ENCODE assay signal across 7 mouse cellular contexts in genomic region chr5:143817116-143817930, GRCm38 (mm10). TPM values are rescaled to one million over a fixed set of nuclear protein-coding genes. Genes with fewer than 3 reads are reported as not detected.
DNase-seq lines count a peak whose midpoint lies in the region; ATAC-seq lines count a peak whose summit lies in the region.

TSS of gene Eif2ak1 (plus strand) at chr5:143817788.

- H3K27me3 ChIP-seq in embryonic facial prominence, embryonic 12.5 days, result no peaks in the 10 kb centered on the region
- H3K27me3 ChIP-seq in limb, embryonic 11.5 days (ENCODE audit: control insufficient read depth, insufficient read depth, low read length), result no peaks in the 10 kb centered on the region
- no peaks in the 10 kb centered on the region for H3K27me3 ChIP-seq in midbrain, embryonic 14.5 days (ENCODE audit: control insufficient read depth, insufficient read depth, low read length)

- H3K4me3 ChIP-seq in embryonic facial prominence, embryonic 12.5 days, result peak within 1 kb of the TSS; percentile 91
- peak within 1 kb of the TSS; percentile 86 for H3K4me3 ChIP-seq in limb, embryonic 11.5 days (ENCODE audit: low read depth, low read length)
- H3K4me3 ChIP-seq in midbrain, embryonic 14.5 days (replicated peaks; ENCODE audit: low read depth, low read length), result peak within 1 kb of the TSS; percentile 79

- H3K4me1 ChIP-seq in embryonic facial prominence, embryonic 12.5 days, result peaks cover 9% of the 10 kb centered on the region
- peaks cover 2% of the 10 kb centered on the region; the same call in 1 of the 2 replicates for H3K4me1 ChIP-seq in limb, embryonic 11.5 days (ENCODE audit: control insufficient read depth, insufficient read depth, low read length)
- peaks cover 11% of the 10 kb centered on the region for H3K4me1 ChIP-seq in midbrain, embryonic 14.5 days (ENCODE audit: control insufficient read depth, insufficient read depth, low read length)

- WGBS in embryonic facial prominence, embryonic 12.5 days, result under 1% methylated on average over 37 of the region's 37 CpGs
- WGBS in limb, embryonic 11.5 days, result under 1% methylated on average over 37 of the region's 37 CpGs
- WGBS in midbrain, embryonic 14.5 days, result under 1% methylated on average over 37 of the region's 37 CpGs

- peak within 1 kb of the TSS; percentile 82 for H3K9ac ChIP-seq in embryonic facial prominence, embryonic 12.5 days
- H3K9ac ChIP-seq in limb, embryonic 11.5 days (ENCODE audit: low read length), result peak within 1 kb of the TSS; percentile 74
- H3K9ac ChIP-seq in midbrain, embryonic 14.5 days (replicated peaks; ENCODE audit: low read length), result peak within 1 kb of the TSS; percentile 73

- H3K36me3 ChIP-seq in embryonic facial prominence, embryonic 12.5 days, result no peaks in the 10 kb centered on the region
- H3K36me3 ChIP-seq in limb, embryonic 11.5 days (ENCODE audit: control insufficient read depth, insufficient read depth, low read length), result no peaks in the 10 kb centered on the region
- H3K36me3 ChIP-seq in midbrain, embryonic 14.5 days (ENCODE audit: control insufficient read depth, insufficient read depth, low read length), result no peaks in the 10 kb centered on the region

- H3K9me3 ChIP-seq in embryonic facial prominence, embryonic 12.5 days, result no peaks in the 10 kb centered on the region
- H3K9me3 ChIP-seq in limb, embryonic 11.5 days (ENCODE audit: control insufficient read depth, low read length), result no peaks in the 10 kb centered on the region
- H3K9me3 ChIP-seq in midbrain, embryonic 14.5 days (ENCODE audit: control insufficient read depth, low read length), result no peaks in the 10 kb centered on the region

- peak; percentile 98 for ATAC-seq in embryonic facial prominence, embryonic 12.5 days (ENCODE audit: insufficient number of reproducible peaks, insufficient read depth, low FRiP score, low TSS enrichment)
- ATAC-seq in limb, embryonic 11.5 days (ENCODE audit: insufficient number of reproducible peaks, low FRiP score, low TSS enrichment, low read depth), result peak; percentile 98
- peak; percentile 98 for ATAC-seq in midbrain, embryonic 14.5 days (ENCODE audit: low FRiP score, low TSS enrichment)

- peak within 1 kb of the TSS; percentile 68 for H3K4me2 ChIP-seq in embryonic facial prominence, embryonic 12.5 days (replicated peaks)
- peak within 1 kb of the TSS; percentile 66 for H3K4me2 ChIP-seq in limb, embryonic 11.5 days (ENCODE audit: low read depth, severe bottlenecking)
- peak within 1 kb of the TSS; percentile 80 for H3K4me2 ChIP-seq in midbrain, embryonic 14.5 days (ENCODE audit: low read length)

- peak within 1 kb of the TSS; percentile 50; the same call in 1 of the 2 replicates for H3K27ac ChIP-seq in embryonic facial prominence, embryonic 12.5 days
- 0 out of 2 replicates have a peak within 1 kb of the TSS, but pooled peaks have one; percentile 51 for H3K27ac ChIP-seq in limb, embryonic 11.5 days (replicated peaks; ENCODE audit: low read depth, low read length)
- H3K27ac ChIP-seq in midbrain, embryonic 14.5 days (replicated peaks; ENCODE audit: low read depth, low read length), result peak within 1 kb of the TSS; percentile 65

- peak; percentile 90 for DNase-seq in adrenal gland, postnatal 25 days
- DNase-seq in heart, adult 11 months, result peak; percentile 99
- DNase-seq in kidney, adult 18-20 months, result peak; percentile 89
- peak; percentile 96 for DNase-seq in limb, embryonic 11.5 days (ENCODE audit: low spot score)
- peak; percentile 98 for DNase-seq in midbrain, embryonic 14.5 days
- DNase-seq in spleen, adult 18-20 months, result peak; percentile 85 to 86

RNA-seq across cellular contexts. Expression of gene Eif2ak1, which starts in this region (rescaled TPM):
- 32.2 and 42.0 TPM in 2 replicates for total RNA-seq in adrenal gland, postnatal 25 days (2021)
- polyA plus RNA-seq in embryonic facial prominence, embryonic 12.5 days (2016; fragmentation: Nextera tagmentation; extraction: Ambion mirVana), result 46.5 and 47.7 TPM in 2 replicates
- 50.1 and 55.1 TPM in 2 replicates for polyA plus RNA-seq in limb, embryonic 11.5 days (2014; fragmentation: Nextera tagmentation; extraction: Ambion mirVana)
- 37.0 and 48.9 TPM in 2 replicates for polyA plus RNA-seq in midbrain, embryonic 14.5 days (2014; fragmentation: Nextera tagmentation; extraction: Ambion mirVana)

Comparison
In these comparisons a context has a peak if more than half of its experiments do, and no peak if none do; other contexts are left out.
1. Peak in every context shown above with its lines: DNase-seq, ATAC-seq, H3K4me3 ChIP-seq and H3K27ac ChIP-seq.